Mouse (Mus musculus): ENCODE measurements around the gene Pkm. TPM values are rescaled to one million over a fixed set of nuclear protein-coding genes. Genes with fewer than 3 reads are reported as not detected.

The Pkm gene
- polyA plus RNA-seq, 1 experiment from 2014 or later, result 2,436 TPM

Other genes starting within 250 kb of the Pkm start
- 16.4 and 22.2 TPM in 2 replicates for gene Arih1, start 169.8 kb upstream of the Pkm start, polyA plus RNA-seq (2016; fragmentation: Nextera tagmentation; extraction: Ambion mirVana)
- gene Hexa, start 116.8 kb upstream of the Pkm start, polyA plus RNA-seq (2016; fragmentation: Nextera tagmentation; extraction: Ambion mirVana), result 63.6 and 67.8 TPM in 2 replicates
- gene Tmem202, start 116.5 kb upstream of the Pkm start, polyA plus RNA-seq (2016; fragmentation: Nextera tagmentation; extraction: Ambion mirVana), result 0.11 and 0.26 TPM in 2 replicates
- gene Celf6, start 78.5 kb upstream of the Pkm start, polyA plus RNA-seq (2016; fragmentation: Nextera tagmentation; extraction: Ambion mirVana), result 0.06 TPM in 1 of 2 replicates, not detected in the other
- gene Parp6, start 39.1 kb upstream of the Pkm start, polyA plus RNA-seq (2016; fragmentation: Nextera tagmentation; extraction: Ambion mirVana), result 19.3 and 23.9 TPM in 2 replicates
- 0.10 and 0.18 TPM in 2 replicates for gene Gramd2, start 23.8 kb downstream of the Pkm start, polyA plus RNA-seq (2016; fragmentation: Nextera tagmentation; extraction: Ambion mirVana)
- gene Senp8, start 94.3 kb downstream of the Pkm start, polyA plus RNA-seq (2016; fragmentation: Nextera tagmentation; extraction: Ambion mirVana), result 12.4 and 14.4 TPM in 2 replicates
- gene Myo9a, start 94.5 kb downstream of the Pkm start, polyA plus RNA-seq (2016; fragmentation: Nextera tagmentation; extraction: Ambion mirVana), result 9.5 and 10.2 TPM in 2 replicates